Mouse (Mus musculus) cortical plate, adult 2 months (tissue): ENCODE measurements around the gene Fbxw21.

Source experiments
- CTCF ChIP-seq: fragments of 200-500 bp; IDR thresholded peaks from 2 replicates; pipeline ENCODE4 v1.5.1; 2011; ENCODE audit warnings: mild to moderate bottlenecking, control low read depth, low read length; ENCODE audit not compliant: insufficient read depth; ENCODE audit errors: extremely low read depth
- POLR2A ChIP-seq: fragments of 200-500 bp; IDR thresholded peaks from 2 replicates; pipeline ENCODE4 v1.6.1; 2011; ENCODE audit warnings: mild to moderate bottlenecking, low read length, control low read depth; ENCODE audit not compliant: insufficient read depth; ENCODE audit errors: extremely low read depth

GRCm38 (mm10) chr9:109098366-109098765, 63.5 kb downstream of the Fbxw21 start:
- TF ChIP-seq CTCF = no peak
- TF ChIP-seq POLR2A = no peak
